Mouse (Mus musculus) brain, embryonic 14.5 days (tissue): ENCODE data around the gene 1110012L19Rik.
"Not testable (repeated sequence)": the region's sequence is repeated elsewhere in the genome, so short reads cannot be mapped to it uniquely, and the experiment has no call there.

Experiments
- CTCF ChIP-seq: fragments of 200-500 bp; IDR thresholded peaks from 2 replicates; pipeline ENCODE4 v1.5.1; 2012; ENCODE audit warnings: inconsistent platforms, mild to moderate bottlenecking, moderate library complexity, borderline replicate concordance; ENCODE audit not compliant: insufficient read depth, insufficient read length; ENCODE audit errors: extremely low read depth
- POLR2A ChIP-seq: fragments of 200-500 bp; IDR thresholded peaks from 2 replicates; pipeline ENCODE4 v1.6.1; 2012; ENCODE audit warnings: mild to moderate bottlenecking, inconsistent platforms, borderline replicate concordance; ENCODE audit not compliant: poor library complexity, insufficient read depth, insufficient read length, severe bottlenecking; ENCODE audit errors: extremely low read depth

DNA sequence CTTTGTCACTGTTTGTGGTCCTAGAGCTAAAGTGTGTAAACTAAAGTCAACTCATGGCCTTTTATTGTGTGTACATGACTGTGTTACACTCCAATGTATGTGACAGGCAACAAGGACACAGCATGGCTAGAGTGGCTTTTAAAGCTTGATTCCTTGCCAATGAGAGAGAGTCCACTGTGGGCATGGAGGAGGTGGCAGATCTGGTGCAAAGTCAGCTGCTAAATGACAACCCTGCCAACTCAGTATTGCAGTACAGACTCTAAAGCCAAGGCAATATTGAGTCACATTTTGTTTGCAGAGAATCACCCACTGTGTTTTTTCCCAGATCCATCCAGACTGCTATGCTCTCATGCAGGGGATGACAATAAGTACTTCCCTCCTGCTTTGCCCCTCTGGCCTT is 7.0 kb downstream of the 1110012L19Rik start:
- not testable (repeated sequence) for TF ChIP-seq POLR2A, CTCF
